Mouse (Mus musculus) limb, embryonic 12.5 days (tissue): Measurements from ENCODE around the gene Lrrc28. TPM values are rescaled to one million over a fixed set of nuclear protein-coding genes. Genes with fewer than 3 reads are reported as not detected.

Experiments
- ATAC-seq: fragments of 200-750 bp; cut with Nextera tagmentation; 2 replicates; pipeline ENCODE4 v1.8.0; 2017; ENCODE audit warnings: low read depth, moderate TSS enrichment; ENCODE audit not compliant: insufficient number of reproducible peaks, insufficient read depth, low FRiP score, low TSS enrichment
- H3K27ac ChIP-seq: fragments of 300-500 bp; sonication (generic); 2 replicates; pipeline ENCODE4 v1.5.1; 2016; ENCODE audit warnings: mild to moderate bottlenecking, moderate library complexity
- H3K27me3 ChIP-seq: fragments of 300-500 bp; sonication (generic); 2 replicates; pipeline ENCODE4 v1.6.1; 2016; ENCODE audit warnings: mild to moderate bottlenecking, moderate library complexity
- H3K36me3 ChIP-seq: fragments of 300-500 bp; sonication (generic); 2 replicates; pipeline ENCODE4 v1.6.1; 2016; ENCODE audit warnings: mild to moderate bottlenecking, moderate library complexity
- H3K4me1 ChIP-seq: fragments of 300-500 bp; sonication (generic); replicated peaks from 2 replicates; pipeline ENCODE4 v1.6.1; 2016
- H3K4me2 ChIP-seq: fragments of 300-500 bp; sonication (generic); 2 replicates; pipeline ENCODE4 v1.6.1; 2016; ENCODE audit warnings: mild to moderate bottlenecking, moderate library complexity
- H3K4me3 ChIP-seq: fragments of 300-500 bp; sonication (generic); replicated peaks from 2 replicates; pipeline ENCODE4 v1.5.1; 2016; ENCODE audit warnings: mild to moderate bottlenecking
- H3K9ac ChIP-seq: fragments of 300-500 bp; sonication (generic); replicated peaks from 2 replicates; pipeline ENCODE4 v1.6.1; 2016; ENCODE audit warnings: mild to moderate bottlenecking, moderate library complexity
- H3K9me3 ChIP-seq: fragments of 300-500 bp; sonication (generic); 2 replicates; pipeline ENCODE4 v1.6.1; 2016; ENCODE audit warnings: mild to moderate bottlenecking, moderate library complexity
- WGBS: fragments of 180-500 bp; shearing (Covaris S2); methylation state at CpG from one replicate; pipeline ENCODE4 v1.1.7; 2016; 5-methylcytosine and 5-hydroxymethylcytosine counted together
- polyA plus RNA-seq: library from polyadenylated mRNA; unstranded; fragments of >200 nt; fragmentation: Nextera tagmentation; extraction: Ambion mirVana; gene quantifications from 2 replicates; pipeline ENCODE4 v1.2.1, GENCODE M21; 2016

Lrrc28 gene
- polyA plus RNA-seq, 1 experiment from 2014 or later: 27.1 TPM

DNA sequence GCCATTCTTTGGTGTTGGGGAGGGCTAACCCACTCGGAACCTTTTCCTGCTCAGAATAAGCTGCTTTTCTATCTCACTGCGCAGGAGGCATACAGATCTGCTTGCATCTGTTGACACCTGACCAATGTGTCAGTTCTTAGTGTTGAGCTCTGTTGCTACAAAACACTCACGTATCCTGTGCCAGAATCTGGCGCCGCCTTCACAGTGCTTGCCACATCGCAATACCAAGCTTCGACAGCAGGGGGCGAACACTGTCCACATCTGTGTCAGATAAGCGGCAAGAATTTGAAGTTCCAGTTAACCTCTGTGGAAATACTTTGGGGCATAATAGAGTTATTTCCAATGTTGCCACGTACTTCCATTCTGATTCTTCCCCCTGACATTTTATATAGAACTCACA, 27.6 kb upstream of the Lrrc28 start:
- H3K9ac ChIP-seq: no peak overlapping the region
- H3K27ac ChIP-seq: no peak overlapping the region
- peaks cover 76% of the 10 kb centered on the region for H3K36me3 ChIP-seq
- 12% methylated on average over 10 of the region's 10 CpGs for WGBS
- peak; percentile 66; the same call in 1 of the 2 replicates for ATAC-seq
- peaks cover 2% of the 10 kb centered on the region; the same call in 1 of the 2 replicates for H3K9me3 ChIP-seq
- no peaks in the 10 kb centered on the region for H3K27me3 ChIP-seq
- H3K4me1 ChIP-seq: no peaks in the 10 kb centered on the region
- H3K4me2 ChIP-seq: no peak overlapping the region
- H3K4me3 ChIP-seq: no peak overlapping the region

DNA sequence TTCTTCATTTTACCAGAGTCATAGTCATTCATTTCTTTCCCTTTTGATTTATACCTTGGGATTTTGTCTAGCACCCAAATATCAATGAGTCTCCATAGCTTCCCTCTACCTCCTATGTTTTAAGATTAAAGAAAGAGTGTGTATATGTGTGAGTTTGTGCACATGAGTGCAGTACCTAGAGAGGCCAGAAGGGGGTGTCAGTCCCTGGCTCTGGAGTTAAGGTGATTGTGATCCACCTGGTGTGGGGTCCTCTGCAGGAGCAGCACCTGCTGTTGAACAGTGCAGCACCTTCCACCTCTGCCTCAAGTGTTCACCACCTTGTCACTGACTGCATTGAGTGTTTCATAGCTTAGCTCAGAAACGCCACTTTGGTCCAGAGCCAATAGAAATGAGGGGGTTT, 25.9 kb upstream of the Lrrc28 start:
- H3K27me3 ChIP-seq: no peaks in the 10 kb centered on the region
- no peak overlapping the region for H3K4me2 ChIP-seq
- no peak overlapping the region for H3K27ac ChIP-seq
- peaks cover 78% of the 10 kb centered on the region for H3K36me3 ChIP-seq
- H3K9ac ChIP-seq: no peak overlapping the region
- peaks cover 2% of the 10 kb centered on the region; the same call in 1 of the 2 replicates for H3K9me3 ChIP-seq
- WGBS: 91% methylated on average over 1 of the region's 1 CpGs
- H3K4me3 ChIP-seq: no peak overlapping the region
- ATAC-seq: no peak
- H3K4me1 ChIP-seq: no peaks in the 10 kb centered on the region

GRCm38 (mm10) chr7:67663981-67664694, 19.1 kb upstream of the Lrrc28 start:
- no peaks in the 10 kb centered on the region for H3K27me3 ChIP-seq
- WGBS: 81% methylated on average over 14 of the region's 14 CpGs
- no peaks in the 10 kb centered on the region for H3K9me3 ChIP-seq
- ATAC-seq: no peak
- no peak overlapping the region for H3K4me3 ChIP-seq
- H3K36me3 ChIP-seq: peaks cover 68% of the 10 kb centered on the region
- H3K4me2 ChIP-seq: no peak overlapping the region
- H3K4me1 ChIP-seq: no peaks in the 10 kb centered on the region
- no peak overlapping the region for H3K27ac ChIP-seq
- no peak overlapping the region for H3K9ac ChIP-seq

GRCm38 (mm10) chr7:67662424-67662823, 17.4 kb upstream of the Lrrc28 start:
- no peaks in the 10 kb centered on the region for H3K27me3 ChIP-seq
- WGBS: 71% methylated on average over 5 of the region's 5 CpGs
- no peak overlapping the region for H3K4me3 ChIP-seq
- H3K4me1 ChIP-seq: 0 out of 2 replicates have a peak, but pooled peaks cover 3% of the 10 kb centered on the region
- H3K4me2 ChIP-seq: no peak overlapping the region
- H3K27ac ChIP-seq: no peak overlapping the region
- no peak overlapping the region for H3K9ac ChIP-seq
- H3K36me3 ChIP-seq: peaks cover 51% of the 10 kb centered on the region
- no peak for ATAC-seq
- no peaks in the 10 kb centered on the region for H3K9me3 ChIP-seq

DNA sequence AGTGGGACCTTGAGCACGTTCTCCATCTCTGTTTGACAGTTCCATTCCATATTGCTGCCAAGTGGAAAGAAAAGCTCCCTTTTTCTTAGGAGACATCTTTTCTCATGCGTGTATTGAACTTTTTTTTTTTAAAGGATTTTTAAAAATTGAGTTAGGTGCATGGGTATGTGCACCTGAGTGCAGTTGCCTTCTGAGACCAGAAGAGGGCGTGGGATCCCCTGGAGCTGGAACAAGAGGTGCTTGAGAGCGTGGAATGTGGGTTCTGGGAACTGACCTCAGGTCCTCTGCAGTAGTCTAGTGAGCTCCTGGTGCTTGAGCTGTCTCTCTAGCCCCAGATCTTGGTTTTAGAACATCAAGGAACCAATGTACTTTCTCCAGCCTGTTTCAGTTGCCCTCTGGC, 13.0 kb upstream of the Lrrc28 start:
- Histone ChIP-seq H3K27me3 (no peaks in the 10 kb centered on the region), H3K36me3 (peaks cover 20% of the 10 kb centered on the region), H3K27ac (no peak overlapping the region), H3K9me3 (no peaks in the 10 kb centered on the region), H3K4me3 (no peak overlapping the region), H3K9ac (no peak overlapping the region), H3K4me2 (no peak overlapping the region), H3K4me1 (peaks cover 24% of the 10 kb centered on the region)
- WGBS: 89% methylated on average over 4 of the region's 4 CpGs
- ATAC-seq: no peak

GRCm38 (mm10) chr7:67655186-67655585, 10.1 kb upstream of the Lrrc28 start:
- Histone ChIP-seq H3K4me1 (peaks cover 42% of the 10 kb centered on the region), H3K27ac (peak overlapping the region; percentile 69), H3K4me2 (peak overlapping the region; percentile 50), H3K9ac (no peak overlapping the region), H3K36me3 (peaks cover 9% of the 10 kb centered on the region), H3K27me3 (no peaks in the 10 kb centered on the region), H3K4me3 (peak overlapping the region; percentile 11; the same call in 1 of the 2 replicates), H3K9me3 (no peaks in the 10 kb centered on the region)
- WGBS: 5% methylated on average over 1 of the region's 1 CpGs
- ATAC-seq: 0 out of 2 replicates have a peak, but pooled peaks have one; percentile 47

DNA sequence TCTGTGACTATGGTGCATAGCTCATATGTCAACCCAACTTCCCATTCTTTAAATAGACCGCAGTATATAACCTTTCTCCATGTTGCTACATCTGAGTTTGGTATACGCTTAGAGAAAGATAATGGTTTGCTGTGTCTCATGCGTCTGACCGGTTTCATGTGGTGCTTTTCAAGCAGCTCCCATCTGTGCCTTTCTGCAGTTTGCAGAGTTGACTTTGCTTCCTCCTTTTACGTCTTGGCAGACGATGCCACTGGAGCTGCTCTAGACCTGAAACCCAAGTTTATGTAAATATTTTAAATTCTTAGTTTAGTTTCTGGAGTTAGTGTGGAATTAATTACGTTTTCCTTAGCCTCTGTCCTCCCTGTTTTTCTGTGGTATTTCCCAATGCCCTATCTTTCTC, 9.6 kb upstream of the Lrrc28 start:
- H3K27me3 ChIP-seq: no peaks in the 10 kb centered on the region
- H3K9ac ChIP-seq: no peak overlapping the region
- ATAC-seq: no peak
- H3K4me3 ChIP-seq: no peak overlapping the region
- no peaks in the 10 kb centered on the region for H3K9me3 ChIP-seq
- peak overlapping the region; percentile 69 for H3K27ac ChIP-seq
- H3K36me3 ChIP-seq: peaks cover 9% of the 10 kb centered on the region
- peaks cover 48% of the 10 kb centered on the region for H3K4me1 ChIP-seq
- WGBS: 78% methylated on average over 7 of the region's 7 CpGs
- no peak overlapping the region for H3K4me2 ChIP-seq

DNA sequence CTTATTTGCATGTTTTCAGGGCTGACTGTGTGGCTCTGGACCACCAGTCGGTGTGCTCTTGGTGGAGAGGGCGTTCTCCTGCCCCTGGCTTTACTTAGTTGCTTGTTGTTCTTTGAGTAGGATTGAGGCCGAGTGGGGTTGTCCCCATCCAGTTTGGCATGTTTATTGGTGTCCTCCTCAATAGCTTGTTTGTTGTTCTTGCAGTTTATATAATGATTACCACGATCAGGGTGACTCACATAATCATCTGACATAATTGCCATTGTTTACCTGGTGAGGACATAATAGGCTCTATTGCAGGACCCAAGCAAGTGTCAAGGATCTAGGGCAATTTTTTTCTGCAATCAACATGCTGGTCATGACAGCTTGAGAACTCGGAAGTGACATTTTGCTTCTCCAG, 7.1 kb upstream of the Lrrc28 start:
- Histone ChIP-seq H3K9ac (no peak overlapping the region), H3K27ac (no peak overlapping the region), H3K4me3 (no peak overlapping the region), H3K4me2 (no peak overlapping the region), H3K9me3 (no peaks in the 10 kb centered on the region), H3K4me1 (peaks cover 59% of the 10 kb centered on the region), H3K36me3 (peaks cover 9% of the 10 kb centered on the region), H3K27me3 (no peaks in the 10 kb centered on the region)
- no peak for ATAC-seq
- WGBS: 47% methylated on average over 5 of the region's 5 CpGs

GRCm38 (mm10) chr7:67648376-67648775, 3.3 kb upstream of the Lrrc28 start:
- Histone ChIP-seq H3K9me3 (no peaks in the 10 kb centered on the region), H3K27me3 (no peaks in the 10 kb centered on the region), H3K4me1 (peaks cover 53% of the 10 kb centered on the region), H3K4me3 (peak overlapping the region; percentile 54), H3K9ac (peak overlapping the region; percentile 70; the same call in 1 of the 2 replicates), H3K4me2 (peak overlapping the region; percentile 76), H3K36me3 (peaks cover under 1% of the 10 kb centered on the region; the same call in 1 of the 2 replicates), H3K27ac (no peak overlapping the region)
- ATAC-seq: no peak
- WGBS: 66% methylated on average over 4 of the region's 4 CpGs

- H3K4me3 ChIP-seq: peak within 1 kb of the TSS; percentile 72
- H3K36me3 ChIP-seq: no peaks in the 10 kb centered on the region
- no peaks in the 10 kb centered on the region for H3K9me3 ChIP-seq
- no peaks in the 10 kb centered on the region for H3K27me3 ChIP-seq
- peak within 1 kb of the TSS; percentile 80 for H3K9ac ChIP-seq
- H3K4me2 ChIP-seq: peak within 1 kb of the TSS; percentile 76
- no peak for ATAC-seq
- 0% methylated on average over 5 of the region's 5 CpGs for WGBS
- H3K27ac ChIP-seq: peak within 1 kb of the TSS; percentile 94
- H3K4me1 ChIP-seq: peaks cover 52% of the 10 kb centered on the region
Measured at GRCm38 (mm10) chr7:67647277-67647676, 2.2 kb upstream of the Lrrc28 start, which contains the start of gene Ttc23. TSS of gene Ttc23 (plus strand) at chr7:67647410.

- Histone ChIP-seq H3K4me1 (peaks cover 42% of the 10 kb centered on the region), H3K27me3 (no peaks in the 10 kb centered on the region), H3K4me2 (peak overlapping the region; percentile 67), H3K27ac (peak overlapping the region; percentile 92), H3K9ac (peak overlapping the region; percentile 80), H3K36me3 (no peaks in the 10 kb centered on the region), H3K9me3 (no peaks in the 10 kb centered on the region), H3K4me3 (peak overlapping the region; percentile 72)
- 8% methylated on average over 6 of the region's 6 CpGs for WGBS
- no peak for ATAC-seq
Measured at GRCm38 (mm10) chr7:67646131-67646530, 1.1 kb upstream of the Lrrc28 start.

DNA sequence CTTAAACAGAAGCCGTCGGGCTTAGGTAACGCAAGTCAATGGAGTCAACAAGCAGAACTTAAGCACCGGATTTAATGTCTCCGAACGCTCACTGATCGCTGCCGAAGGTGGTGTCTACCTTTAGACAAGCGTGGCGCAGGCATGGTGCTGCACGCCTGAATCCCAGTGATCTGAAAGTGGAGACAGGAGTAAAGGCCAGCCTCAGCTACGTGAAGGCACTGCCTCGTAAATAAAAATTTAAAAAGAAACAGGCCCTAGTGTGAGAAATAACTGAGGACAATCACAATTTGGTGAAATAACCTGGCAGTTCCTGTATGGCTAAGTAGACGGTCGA, 580 bp upstream of the Lrrc28 start:
- Histone ChIP-seq H3K27me3 (no peaks in the 10 kb centered on the region), H3K27ac (peak overlapping the region; percentile 92), H3K4me1 (peaks cover 37% of the 10 kb centered on the region), H3K36me3 (peaks cover 5% of the 10 kb centered on the region), H3K9ac (peak overlapping the region; percentile 80), H3K4me3 (peak overlapping the region; percentile 72), H3K4me2 (peak overlapping the region; percentile 67), H3K9me3 (no peaks in the 10 kb centered on the region)
- under 1% methylated on average over 15 of the region's 15 CpGs for WGBS
- no peak for ATAC-seq
